Mouse (Mus musculus): ENCODE results near the gene Dtd1.

- no peak for TF ChIP-seq CTCF (IDR thresholded peaks at IDR 0.05)
- TF ChIP-seq EP300 (IDR thresholded peaks at IDR 0.05), result no peak
Measured at GRCm38 (mm10) chr2:144719294-144719693, 119.6 kb downstream of the Dtd1 start.

Data from lung, postnatal 0 days (tissue).